Mouse (Mus musculus) stomach, embryonic 15.5 days (tissue): ENCODE data around the gene Srsf6. TPM values are rescaled to one million over a fixed set of nuclear protein-coding genes. Genes with fewer than 3 reads are reported as not detected.
A peak's percentile ranks its signal among the peaks of the same experiment; 100 is the strongest.

Experiments used
- ATAC-seq: fragments of 200-750 bp; cut with Nextera tagmentation; 2 replicates; pipeline ENCODE4 v1.8.0; 2017; ENCODE audit warnings: low read depth, moderate number of reproducible peaks, moderate TSS enrichment; ENCODE audit not compliant: insufficient read depth, low FRiP score
- H3K27ac ChIP-seq: fragments of 300-500 bp; sonication (generic); 2 replicates; pipeline ENCODE4 v1.5.1; 2015; ENCODE audit warnings: mild to moderate bottlenecking, inconsistent platforms
- H3K27me3 ChIP-seq: fragments of 300-500 bp; sonication (generic); replicated peaks from 2 replicates; pipeline ENCODE4 v1.6.1; 2015; ENCODE audit warnings: inconsistent platforms
- H3K36me3 ChIP-seq: fragments of 300-500 bp; sonication (generic); 2 replicates; pipeline ENCODE4 v1.6.1; 2015; ENCODE audit warnings: inconsistent platforms
- H3K4me1 ChIP-seq: fragments of 300-500 bp; sonication (generic); 2 replicates; pipeline ENCODE4 v1.6.1; 2015; ENCODE audit warnings: inconsistent platforms
- H3K4me2 ChIP-seq: fragments of 300-500 bp; sonication (generic); 2 replicates; pipeline ENCODE4 v1.6.1; 2015; ENCODE audit warnings: mild to moderate bottlenecking, inconsistent platforms
- H3K4me3 ChIP-seq: fragments of 300-500 bp; sonication (generic); replicated peaks from 2 replicates; pipeline ENCODE4 v1.5.1; 2015; ENCODE audit warnings: inconsistent platforms
- H3K9ac ChIP-seq: fragments of 300-500 bp; sonication (generic); 2 replicates; pipeline ENCODE4 v1.6.1; 2015; ENCODE audit warnings: inconsistent platforms
- H3K9me3 ChIP-seq: fragments of 300-500 bp; sonication (generic); 2 replicates; pipeline ENCODE4 v1.6.1; 2016; ENCODE audit warnings: inconsistent platforms
- WGBS: fragments of 180-500 bp; shearing (Covaris S2); methylation state at CpG from one replicate; pipeline ENCODE4 v1.1.7; 2015; 5-methylcytosine and 5-hydroxymethylcytosine counted together
- polyA plus RNA-seq: library from polyadenylated mRNA; unstranded; fragments of >200 nt; fragmentation: Nextera tagmentation; extraction: Ambion mirVana; gene quantifications from 2 replicates; pipeline ENCODE4 v1.2.1, GENCODE M21; 2015

Srsf6 gene
- polyA plus RNA-seq, 1 experiment from 2014 or later, result 170 TPM

DNA sequence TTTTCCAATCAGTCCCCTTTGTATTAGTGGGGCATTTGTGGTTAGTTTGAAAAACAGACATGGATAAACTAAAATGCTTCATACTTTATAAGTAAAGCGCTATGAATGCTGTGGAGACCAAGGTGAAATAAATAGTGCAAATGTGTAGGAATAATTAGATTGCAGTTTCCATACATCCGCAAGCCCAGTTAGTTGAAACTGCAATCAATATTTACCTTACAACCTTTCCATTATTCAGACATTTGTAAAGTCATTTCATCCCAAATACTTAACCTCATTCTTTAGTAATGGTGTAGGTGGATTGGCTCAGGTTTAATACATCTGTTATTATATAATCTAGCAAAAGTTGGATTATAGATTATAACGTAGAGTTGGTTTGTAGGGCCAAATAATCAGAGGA, 4.4 kb downstream of the Srsf6 start:
- H3K27me3 ChIP-seq, result no peaks in the 10 kb centered on the region
- H3K9ac ChIP-seq, result no peak overlapping the region
- 93% methylated on average over 3 of the region's 3 CpGs for WGBS
- H3K4me3 ChIP-seq, result no peak overlapping the region
- H3K4me1 ChIP-seq, result peaks cover 8% of the 10 kb centered on the region
- H3K4me2 ChIP-seq, result no peak overlapping the region
- H3K9me3 ChIP-seq, result no peaks in the 10 kb centered on the region
- no peak for ATAC-seq
- H3K27ac ChIP-seq, result no peak overlapping the region
- H3K36me3 ChIP-seq, result peaks cover 43% of the 10 kb centered on the region

GRCm38 (mm10) chr2:162939562-162939961, 8.2 kb downstream of the Srsf6 start:
- H3K27ac ChIP-seq, result no peak overlapping the region
- WGBS, result 76% methylated on average over 1 of the region's 1 CpGs
- H3K4me2 ChIP-seq, result no peak overlapping the region
- no peak for ATAC-seq
- H3K9me3 ChIP-seq, result no peaks in the 10 kb centered on the region
- peaks cover 30% of the 10 kb centered on the region for H3K36me3 ChIP-seq
- H3K4me3 ChIP-seq, result no peak overlapping the region
- H3K9ac ChIP-seq, result no peak overlapping the region
- no peaks in the 10 kb centered on the region; the same call in 1 of the 2 replicates for H3K27me3 ChIP-seq
- peaks cover 7% of the 10 kb centered on the region for H3K4me1 ChIP-seq

GRCm38 (mm10) chr2:162943148-162943846, 12.0 kb downstream of the Srsf6 start, which contains the start of gene L3mbtl1:
L3mbtl1 (plus strand) TSS chr2:162943472.
- ATAC-seq, result peak; percentile 29; the same call in 1 of the 2 replicates
- Histone ChIP-seq H3K4me3 (peak within 1 kb of the TSS; percentile 51), H3K9ac (peak within 1 kb of the TSS; percentile 10; the same call in 1 of the 2 replicates), H3K4me2 (peak within 1 kb of the TSS; percentile 98), H3K36me3 (peaks cover 16% of the 10 kb centered on the region; the same call in 1 of the 2 replicates), H3K27me3 (no peaks in the 10 kb centered on the region; the same call in 1 of the 2 replicates), H3K4me1 (peaks cover 12% of the 10 kb centered on the region), H3K9me3 (no peaks in the 10 kb centered on the region), H3K27ac (no peak within 1 kb of the TSS)
- under 1% methylated on average over 40 of the region's 40 CpGs for WGBS

DNA sequence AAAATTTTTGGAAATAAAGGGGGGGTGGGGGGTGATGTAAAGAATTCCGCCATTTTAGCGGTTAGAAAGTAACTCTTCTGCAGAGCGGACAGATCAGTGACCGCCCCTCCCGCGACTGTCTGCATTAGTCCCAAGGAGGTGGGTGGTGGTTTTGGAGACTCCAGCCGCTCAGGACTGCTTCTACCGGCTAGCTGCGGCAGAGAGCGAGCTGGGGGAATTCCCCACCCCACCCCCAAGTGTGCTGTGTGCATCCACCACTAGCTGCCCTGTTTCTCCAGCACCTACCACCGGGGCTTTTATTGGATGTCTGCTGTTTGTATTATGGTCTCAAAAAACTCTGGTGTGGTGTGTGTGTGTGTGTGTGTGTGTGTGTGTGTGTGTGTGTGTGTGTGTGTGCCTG, 12.6 kb downstream of the Srsf6 start:
- ATAC-seq, result no peak
- Histone ChIP-seq H3K4me3 (peak overlapping the region; percentile 51), H3K27ac (no peak overlapping the region), H3K27me3 (no peaks in the 10 kb centered on the region; the same call in 1 of the 2 replicates), H3K4me1 (peaks cover 12% of the 10 kb centered on the region), H3K4me2 (peak overlapping the region; percentile 98), H3K36me3 (peaks cover 9% of the 10 kb centered on the region; the same call in 1 of the 2 replicates), H3K9ac (no peak overlapping the region), H3K9me3 (no peaks in the 10 kb centered on the region)
- 7% methylated on average over 11 of the region's 11 CpGs for WGBS

GRCm38 (mm10) chr2:162946964-162947363, 15.6 kb downstream of the Srsf6 start:
- 81% methylated on average over 5 of the region's 5 CpGs for WGBS
- ATAC-seq, result no peak

DNA sequence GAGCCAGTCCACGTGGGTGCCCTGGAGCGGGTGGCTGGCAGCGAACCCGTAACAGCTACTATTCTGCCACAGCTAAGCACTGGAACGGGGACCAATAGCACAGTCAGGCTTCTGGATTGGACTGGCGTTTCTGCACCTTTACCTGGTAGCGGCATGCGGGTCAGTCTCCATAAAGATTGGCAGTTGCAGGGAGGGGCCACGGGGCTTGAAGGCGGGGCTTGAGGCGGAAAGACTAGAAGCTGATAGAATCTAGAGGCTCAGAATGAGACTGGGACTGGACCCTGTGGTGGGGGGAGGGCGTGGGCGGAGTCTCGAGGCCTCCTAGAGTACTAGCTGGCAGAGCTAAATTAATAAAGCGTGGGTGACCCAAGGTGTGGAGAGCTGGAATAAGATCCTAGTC, 16.4 kb downstream of the Srsf6 start:
- H3K27ac ChIP-seq, result no peak overlapping the region
- H3K9ac ChIP-seq, result no peak overlapping the region
- H3K9me3 ChIP-seq, result no peaks in the 10 kb centered on the region
- H3K27me3 ChIP-seq, result no peaks in the 10 kb centered on the region; the same call in 1 of the 2 replicates
- H3K4me2 ChIP-seq, result peak overlapping the region; percentile 52
- peak; percentile 69 for ATAC-seq
- peak overlapping the region; percentile 19 for H3K4me3 ChIP-seq
- 37% methylated on average over 15 of the region's 15 CpGs for WGBS
- H3K36me3 ChIP-seq, result no peaks in the 10 kb centered on the region
- peaks cover 8% of the 10 kb centered on the region for H3K4me1 ChIP-seq

More at GRCm38 (mm10) chr2:162946964-162947363, 15.6 kb downstream of the Srsf6 start:
- H3K27ac ChIP-seq, result no peak overlapping the region
- H3K4me2 ChIP-seq, result no peak overlapping the region
- no peaks in the 10 kb centered on the region for H3K36me3 ChIP-seq
- no peak overlapping the region for H3K4me3 ChIP-seq
- H3K4me1 ChIP-seq, result peaks cover 12% of the 10 kb centered on the region
- H3K9ac ChIP-seq, result no peak overlapping the region
- no peaks in the 10 kb centered on the region for H3K9me3 ChIP-seq
- no peaks in the 10 kb centered on the region; the same call in 1 of the 2 replicates for H3K27me3 ChIP-seq

DNA sequence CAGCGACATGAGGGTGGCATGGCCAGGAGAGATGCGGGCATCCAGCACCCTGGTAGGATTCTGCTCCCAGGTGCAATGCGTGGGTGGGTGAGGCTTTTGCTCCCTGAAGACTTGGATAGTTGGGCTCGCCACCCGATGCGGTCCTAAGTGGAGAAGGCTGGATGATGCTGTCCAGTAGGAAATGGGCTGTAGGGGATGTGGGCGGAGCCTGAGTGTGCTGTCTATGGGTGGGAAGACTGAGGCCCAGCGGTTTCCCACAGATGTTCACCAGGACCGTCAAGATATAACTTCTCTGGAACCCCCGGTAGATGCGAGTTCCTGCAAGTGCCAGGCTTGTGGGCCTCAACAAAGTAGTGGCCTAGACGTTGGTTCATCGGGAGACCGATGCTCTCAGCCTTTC, 16.9 kb downstream of the Srsf6 start:
- Histone ChIP-seq H3K36me3 (no peaks in the 10 kb centered on the region), H3K9me3 (no peaks in the 10 kb centered on the region), H3K4me3 (peak overlapping the region; percentile 19), H3K4me1 (peaks cover 5% of the 10 kb centered on the region; the same call in 1 of the 2 replicates), H3K9ac (no peak overlapping the region), H3K27ac (no peak overlapping the region), H3K27me3 (no peaks in the 10 kb centered on the region; the same call in 1 of the 2 replicates), H3K4me2 (peak overlapping the region; percentile 52)
- peak; percentile 4; the same call in 1 of the 2 replicates for ATAC-seq
- WGBS, result 56% methylated on average over 14 of the region's 14 CpGs

DNA sequence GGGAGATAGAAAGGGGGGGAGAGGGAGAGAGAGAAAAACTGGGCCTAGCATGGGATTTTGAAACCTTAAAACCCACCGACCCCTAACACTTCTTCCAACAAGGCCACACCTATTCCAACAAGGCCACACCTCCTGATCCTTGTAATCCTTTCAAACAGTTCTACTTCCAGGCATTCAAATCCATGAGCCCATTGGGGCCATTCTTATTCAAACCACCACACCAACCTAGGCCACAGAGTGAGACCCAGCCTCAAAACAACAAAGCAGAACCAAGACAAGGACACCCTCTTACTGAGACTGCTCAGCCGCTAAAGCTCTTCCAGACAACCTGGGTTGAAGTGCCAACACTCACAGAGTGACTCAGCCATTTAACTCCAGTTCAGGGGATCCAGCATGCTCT, 19.4 kb downstream of the Srsf6 start:
- no peaks in the 10 kb centered on the region for H3K27me3 ChIP-seq
- H3K9me3 ChIP-seq, result no peaks in the 10 kb centered on the region
- no peak for ATAC-seq
- H3K4me1 ChIP-seq, result peaks cover 5% of the 10 kb centered on the region; the same call in 1 of the 2 replicates
- no peaks in the 10 kb centered on the region for H3K36me3 ChIP-seq
- no peak overlapping the region for H3K4me3 ChIP-seq
- no peak overlapping the region for H3K27ac ChIP-seq
- H3K9ac ChIP-seq, result no peak overlapping the region
- WGBS, result 85% methylated on average over 2 of the region's 2 CpGs
- H3K4me2 ChIP-seq, result no peak overlapping the region

- H3K4me1 ChIP-seq, result no peaks in the 10 kb centered on the region
- no peaks in the 10 kb centered on the region for H3K36me3 ChIP-seq
- no peaks in the 10 kb centered on the region for H3K27me3 ChIP-seq
- ATAC-seq, result no peak
- no peak overlapping the region for H3K4me3 ChIP-seq
- 96% methylated on average over 2 of the region's 2 CpGs for WGBS
- H3K9ac ChIP-seq, result no peak overlapping the region
- no peak overlapping the region for H3K27ac ChIP-seq
- no peaks in the 10 kb centered on the region for H3K9me3 ChIP-seq
- no peak overlapping the region for H3K4me2 ChIP-seq
These were observed 25.5 kb downstream of the Srsf6 start for GRCm38 (mm10) chr2:162956843-162957242.

GRCm38 (mm10) chr2:162961321-162961720, 30.0 kb downstream of the Srsf6 start:
- 61% methylated on average over 9 of the region's 10 CpGs for WGBS
- Histone ChIP-seq H3K36me3 (no peaks in the 10 kb centered on the region), H3K9me3 (no peaks in the 10 kb centered on the region), H3K27ac (no peak overlapping the region), H3K4me3 (no peak overlapping the region), H3K4me1 (no peaks in the 10 kb centered on the region), H3K27me3 (no peaks in the 10 kb centered on the region), H3K9ac (no peak overlapping the region), H3K4me2 (no peak overlapping the region)
- ATAC-seq, result no peak

DNA sequence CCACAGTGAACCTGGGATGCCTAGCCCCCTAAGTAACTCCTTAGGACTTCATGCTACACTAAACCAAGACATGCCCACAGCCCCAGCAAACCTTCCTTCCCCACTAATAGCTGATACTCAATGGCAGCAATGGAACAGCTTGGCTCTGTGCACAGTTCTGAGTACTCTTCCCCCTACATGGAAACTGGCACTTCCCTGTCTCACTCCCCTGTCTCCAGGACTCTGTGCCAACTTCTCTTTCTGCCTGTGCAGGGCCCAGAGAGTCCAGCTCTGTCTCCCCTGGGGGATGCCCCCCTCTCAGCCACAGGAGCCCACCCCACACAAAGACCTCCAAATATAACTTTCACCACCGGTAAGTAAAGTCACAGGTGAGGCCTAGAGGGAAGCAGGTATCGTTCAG, 35.4 kb downstream of the Srsf6 start:
- no peak for ATAC-seq

GRCm38 (mm10) chr2:162968357-162968756, 37.0 kb downstream of the Srsf6 start:
- Histone ChIP-seq H3K9ac (no peak overlapping the region), H3K4me1 (peaks cover under 1% of the 10 kb centered on the region), H3K27ac (no peak overlapping the region), H3K4me3 (no peak overlapping the region), H3K36me3 (no peaks in the 10 kb centered on the region), H3K9me3 (no peaks in the 10 kb centered on the region), H3K4me2 (no peak overlapping the region), H3K27me3 (no peaks in the 10 kb centered on the region)
- 9% methylated on average over 5 of the region's 5 CpGs for WGBS
- ATAC-seq, result no peak

More for the DNA sequence above, 35.4 kb downstream of the Srsf6 start:
- Histone ChIP-seq H3K36me3 (no peaks in the 10 kb centered on the region), H3K4me3 (no peak overlapping the region), H3K27me3 (no peaks in the 10 kb centered on the region), H3K4me2 (no peak overlapping the region), H3K27ac (no peak overlapping the region), H3K9ac (no peak overlapping the region), H3K9me3 (no peaks in the 10 kb centered on the region), H3K4me1 (no peaks in the 10 kb centered on the region)
- WGBS, result 91% methylated on average over 2 of the region's 2 CpGs
